Mouse (Mus musculus) E14TG2a.4 (cell line): ENCODE results near the gene Rad9a.

ENCODE experiments used
- H3K27me3 ChIP-seq: 2 replicates; pipeline ENCODE4 v1.6.1; 2014; ENCODE audit warnings: low read length, control low read depth; ENCODE audit not compliant: insufficient read depth
- H3K36me3 ChIP-seq: 2 replicates; pipeline ENCODE4 v1.6.1; 2014; ENCODE audit warnings: low read length, control low read depth; ENCODE audit not compliant: insufficient read depth
- H3K4me1 ChIP-seq: replicated peaks from 2 replicates; pipeline ENCODE4 v1.6.1; 2014; ENCODE audit warnings: low read depth, low read length, control low read depth
- H3K4me3 ChIP-seq: replicated peaks from 2 replicates; pipeline ENCODE4 v1.5.1; 2014; ENCODE audit warnings: mild to moderate bottlenecking, low read length
- H3K9me3 ChIP-seq: 2 replicates; pipeline ENCODE4 v1.6.1; 2014; ENCODE audit warnings: low read length, control low read depth
- CTCF ChIP-seq: conservative IDR thresholded peaks from 2 replicates; pipeline ENCODE4 v1.5.1; 2014; ENCODE audit warnings: low read length
- NANOG ChIP-seq: IDR thresholded peaks from 2 replicates; pipeline ENCODE4 v1.6.1; 2014; ENCODE audit warnings: borderline replicate concordance, low read length, mixed read lengths
- POU5F1 ChIP-seq: IDR thresholded peaks from 2 replicates; pipeline ENCODE4 v1.6.1; 2014; ENCODE audit warnings: low read length, borderline replicate concordance

The Rad9a gene

GRCm38 (mm10) chr19:4150567-4151487 lies 50.6 kb downstream of the Rad9a start:
- H3K36me3 ChIP-seq = peaks cover 53% of the 10 kb centered on the region
- no peaks in the 10 kb centered on the region for H3K9me3 ChIP-seq
- H3K4me3 ChIP-seq = peak overlapping the region; percentile 87
- no peaks in the 10 kb centered on the region for H3K27me3 ChIP-seq
- peaks cover 95% of the 10 kb centered on the region for H3K4me1 ChIP-seq
- no peak for TF ChIP-seq POU5F1
- no peak for TF ChIP-seq CTCF
- no peak for TF ChIP-seq NANOG

DNA sequence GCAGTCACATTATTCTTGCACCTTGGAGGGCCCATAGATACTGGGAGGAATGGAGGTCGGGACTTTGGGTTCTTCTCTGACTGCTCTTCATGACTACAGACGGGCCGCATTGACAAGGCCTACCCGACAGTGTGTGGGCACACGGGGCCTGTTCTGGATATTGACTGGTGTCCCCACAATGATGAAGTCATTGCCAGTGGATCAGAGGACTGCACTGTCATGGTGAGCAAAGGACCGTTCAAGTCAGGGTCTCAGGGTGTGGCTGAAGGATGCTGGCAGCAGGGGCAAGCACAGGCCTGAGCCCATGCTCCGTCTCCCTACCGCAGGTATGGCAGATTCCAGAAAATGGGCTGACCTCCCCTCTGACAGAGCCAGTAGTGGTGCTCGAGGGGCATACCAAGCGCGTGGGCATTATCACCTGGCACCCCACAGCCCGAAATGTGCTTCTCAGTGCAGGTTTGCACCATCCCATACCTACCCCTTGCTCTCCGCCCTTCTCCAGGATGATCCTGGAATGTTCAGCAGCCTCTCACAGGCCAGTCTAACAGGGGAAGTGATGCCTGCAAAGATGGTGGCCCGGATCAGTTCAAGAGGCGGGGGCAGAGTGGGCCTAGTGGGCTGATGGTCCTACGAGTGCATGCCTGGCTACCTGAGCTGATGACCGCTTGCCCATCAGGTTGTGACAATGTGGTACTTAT lies 51.5 kb downstream of the Rad9a start:
- peak overlapping the region; percentile 87 for H3K4me3 ChIP-seq
- H3K4me1 ChIP-seq = peaks cover 94% of the 10 kb centered on the region
- TF ChIP-seq NANOG = no peak
- no peak for TF ChIP-seq CTCF
- TF ChIP-seq POU5F1 = no peak
- H3K9me3 ChIP-seq = no peaks in the 10 kb centered on the region
- peaks cover 50% of the 10 kb centered on the region for H3K36me3 ChIP-seq
- no peaks in the 10 kb centered on the region for H3K27me3 ChIP-seq

GRCm38 (mm10) chr19:4149283-4149682 lies 52.2 kb downstream of the Rad9a start:
- Histone ChIP-seq H3K9me3 (no peaks in the 10 kb centered on the region), H3K27me3 (no peaks in the 10 kb centered on the region), H3K36me3 (peaks cover 48% of the 10 kb centered on the region), H3K4me3 (peak overlapping the region; percentile 87), H3K4me1 (peaks cover 94% of the 10 kb centered on the region)
- TF ChIP-seq CTCF (no peak), NANOG (no peak), POU5F1 (no peak)

DNA sequence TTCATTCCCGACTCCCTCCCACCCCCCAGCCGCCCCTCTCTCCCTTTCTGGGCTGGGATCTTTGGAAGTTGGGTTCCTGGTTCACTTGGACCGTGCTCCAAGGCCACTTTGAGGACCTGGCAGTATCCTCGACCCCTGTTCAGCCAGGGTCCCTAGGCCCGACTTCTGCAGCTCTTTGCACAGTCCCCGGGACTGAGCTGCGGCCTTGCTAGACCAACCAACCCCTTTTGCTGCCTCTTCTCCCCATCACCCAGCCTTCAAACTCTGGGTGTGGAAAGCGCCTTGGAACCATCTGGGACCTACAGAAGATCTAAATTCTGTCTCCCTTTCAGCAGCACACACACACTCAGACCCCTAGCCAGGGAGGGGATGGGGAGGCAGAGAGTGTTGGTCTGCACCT lies 52.6 kb downstream of the Rad9a start:
- H3K27me3 ChIP-seq = peaks cover 3% of the 10 kb centered on the region; the same call in 1 of the 2 replicates
- TF ChIP-seq POU5F1 (no peak), CTCF (no peak), NANOG (no peak)
- peaks cover 90% of the 10 kb centered on the region for H3K4me1 ChIP-seq
- H3K36me3 ChIP-seq = peaks cover 44% of the 10 kb centered on the region
- no peaks in the 10 kb centered on the region for H3K9me3 ChIP-seq
- peak overlapping the region; percentile 87 for H3K4me3 ChIP-seq

- no peak for TF ChIP-seq NANOG
- TF ChIP-seq CTCF = no peak
- no peak for TF ChIP-seq POU5F1
- Histone ChIP-seq H3K4me3 (peak within 1 kb of the TSS; percentile 87), H3K4me1 (peaks cover 86% of the 10 kb centered on the region), H3K9me3 (no peaks in the 10 kb centered on the region), H3K36me3 (peaks cover 40% of the 10 kb centered on the region), H3K27me3 (peaks cover 7% of the 10 kb centered on the region; the same call in 1 of the 2 replicates)
Observed at GRCm38 (mm10) chr19:4148491-4148806, 53.0 kb downstream of the Rad9a start, which contains the start of gene Coro1b. Gene Coro1b, plus strand, starts transcription at chr19:4148619.

DNA sequence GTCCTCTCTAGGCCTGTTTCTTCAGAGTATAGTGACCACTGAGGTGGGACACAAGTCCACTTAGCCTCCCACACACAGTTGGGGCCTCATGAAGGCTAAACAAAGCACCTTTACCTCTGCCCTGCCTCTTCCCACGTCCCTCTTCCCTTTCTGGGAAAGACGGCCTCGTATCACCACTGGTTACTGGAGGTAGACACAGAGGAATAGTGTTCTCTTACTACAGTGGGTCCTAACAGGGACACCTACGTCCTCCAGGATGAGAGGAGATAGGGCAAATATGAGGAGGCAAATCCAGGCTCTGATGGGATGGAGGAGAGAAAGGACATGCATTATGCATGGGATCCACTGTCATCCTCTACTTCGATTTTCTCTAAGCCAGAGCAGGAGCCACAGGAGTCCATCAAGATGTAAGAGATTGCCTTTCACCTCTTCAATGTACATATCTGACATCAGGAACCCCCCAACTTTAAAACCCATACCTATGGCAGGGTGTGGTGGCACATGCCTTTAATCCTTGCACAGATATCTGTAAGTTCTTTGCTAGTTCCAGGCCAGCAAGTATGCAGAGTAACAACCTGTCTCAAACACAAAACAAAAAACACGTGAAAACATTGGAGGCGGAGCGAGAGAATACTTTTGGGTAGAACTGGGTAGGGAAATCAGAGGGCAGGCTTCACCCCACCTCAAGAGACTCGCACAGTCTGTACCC lies 53.5 kb downstream of the Rad9a start:
- H3K4me3 ChIP-seq = peak overlapping the region; percentile 87
- TF ChIP-seq CTCF (no peak), POU5F1 (peak; percentile 70; the same call in 1 of the 2 replicates)
- H3K9me3 ChIP-seq = no peaks in the 10 kb centered on the region

GRCm38 (mm10) chr19:4147022-4147405 lies 54.4 kb downstream of the Rad9a start:
- H3K4me3 ChIP-seq = 0 out of 2 replicates have a peak overlapping the region, but pooled peaks have one; percentile 2
- H3K9me3 ChIP-seq = no peaks in the 10 kb centered on the region
- H3K27me3 ChIP-seq = peaks cover 12% of the 10 kb centered on the region
- TF ChIP-seq POU5F1 = no peak
- no peak for TF ChIP-seq CTCF
- no peak for TF ChIP-seq NANOG
- peaks cover 27% of the 10 kb centered on the region for H3K36me3 ChIP-seq
- peaks cover 76% of the 10 kb centered on the region for H3K4me1 ChIP-seq

More for the DNA sequence above, 53.5 kb downstream of the Rad9a start:
- Histone ChIP-seq H3K4me1 (peaks cover 81% of the 10 kb centered on the region), H3K36me3 (peaks cover 35% of the 10 kb centered on the region), H3K27me3 (peaks cover 12% of the 10 kb centered on the region)
